Mouse (Mus musculus) embryonic facial prominence, embryonic 12.5 days (tissue): ENCODE data around the gene Syn2. TPM values are rescaled to one million over a fixed set of nuclear protein-coding genes. Genes with fewer than 3 reads are reported as not detected.

ENCODE experiments used
- ATAC-seq: fragments of 200-750 bp; cut with Nextera tagmentation; 2 replicates; pipeline ENCODE4 v1.8.0; 2017; ENCODE audit not compliant: insufficient number of reproducible peaks, insufficient read depth, low FRiP score, low TSS enrichment
- H3K27ac ChIP-seq: fragments of 300-500 bp; sonication (generic); 2 replicates; pipeline ENCODE4 v1.5.1; 2016; ENCODE audit warnings: mild to moderate bottlenecking
- H3K27me3 ChIP-seq: fragments of 300-500 bp; sonication (generic); 2 replicates; pipeline ENCODE4 v1.6.1; 2016; ENCODE audit warnings: mild to moderate bottlenecking, moderate library complexity
- H3K36me3 ChIP-seq: fragments of 300-500 bp; sonication (generic); 2 replicates; pipeline ENCODE4 v1.6.1; 2016; ENCODE audit warnings: mild to moderate bottlenecking
- H3K4me1 ChIP-seq: fragments of 300-500 bp; sonication (generic); 2 replicates; pipeline ENCODE4 v1.6.1; 2016
- H3K4me2 ChIP-seq: fragments of 300-500 bp; sonication (generic); replicated peaks from 2 replicates; pipeline ENCODE4 v1.6.1; 2016; ENCODE audit warnings: mild to moderate bottlenecking, moderate library complexity
- H3K4me3 ChIP-seq: fragments of 300-500 bp; sonication (generic); 2 replicates; pipeline ENCODE4 v1.5.1; 2016; ENCODE audit warnings: mild to moderate bottlenecking
- H3K9ac ChIP-seq: fragments of 300-500 bp; sonication (generic); 2 replicates; pipeline ENCODE4 v1.6.1; 2016; ENCODE audit warnings: mild to moderate bottlenecking, moderate library complexity
- H3K9me3 ChIP-seq: fragments of 300-500 bp; sonication (generic); 2 replicates; pipeline ENCODE4 v1.6.1; 2016; ENCODE audit warnings: mild to moderate bottlenecking, moderate library complexity
- WGBS: fragments of 180-500 bp; shearing (Covaris S2); methylation state at CpG from one replicate; pipeline ENCODE4 v1.1.7; 2016; 5-methylcytosine and 5-hydroxymethylcytosine counted together
- polyA plus RNA-seq: library from polyadenylated mRNA; unstranded; fragments of >200 nt; fragmentation: Nextera tagmentation; extraction: Ambion mirVana; gene quantifications from 2 replicates; pipeline ENCODE4 v1.2.1, GENCODE M21; 2016

The Syn2 gene
- polyA plus RNA-seq, 1 experiment from 2014 or later: 5.6 TPM

GRCm38 (mm10) chr6:115274705-115275104 is 140.0 kb downstream of the Syn2 start:
- H3K4me3 ChIP-seq: no peak overlapping the region
- ATAC-seq: no peak
- WGBS: 78% methylated on average over 9 of the region's 9 CpGs

GRCm38 (mm10) chr6:115275116-115275815 is 140.6 kb downstream of the Syn2 start:
- Histone ChIP-seq H3K27ac (no peak overlapping the region), H3K9me3 (no peaks in the 10 kb centered on the region), H3K9ac (no peak overlapping the region), H3K4me3 (no peak overlapping the region), H3K27me3 (no peaks in the 10 kb centered on the region), H3K36me3 (no peaks in the 10 kb centered on the region), H3K4me2 (no peak overlapping the region), H3K4me1 (peaks cover 8% of the 10 kb centered on the region; the same call in 1 of the 2 replicates)
- WGBS: 91% methylated on average over 10 of the region's 10 CpGs
- ATAC-seq: no peak

More at GRCm38 (mm10) chr6:115274705-115275104, 140.0 kb downstream of the Syn2 start:
- peaks cover 8% of the 10 kb centered on the region; the same call in 1 of the 2 replicates for H3K4me1 ChIP-seq
- no peak overlapping the region for H3K9ac ChIP-seq
- no peaks in the 10 kb centered on the region for H3K27me3 ChIP-seq
- H3K9me3 ChIP-seq: no peaks in the 10 kb centered on the region
- no peak overlapping the region for H3K27ac ChIP-seq
- no peaks in the 10 kb centered on the region for H3K36me3 ChIP-seq
- H3K4me2 ChIP-seq: no peak overlapping the region

GRCm38 (mm10) chr6:115278086-115278485 is 143.4 kb downstream of the Syn2 start:
- no peaks in the 10 kb centered on the region for H3K9me3 ChIP-seq
- H3K4me3 ChIP-seq: no peak overlapping the region
- no peak overlapping the region for H3K9ac ChIP-seq
- 73% methylated on average over 8 of the region's 8 CpGs for WGBS
- ATAC-seq: no peak
- H3K4me2 ChIP-seq: no peak overlapping the region
- H3K27me3 ChIP-seq: no peaks in the 10 kb centered on the region
- H3K36me3 ChIP-seq: no peaks in the 10 kb centered on the region
- no peak overlapping the region for H3K27ac ChIP-seq
- no peaks in the 10 kb centered on the region for H3K4me1 ChIP-seq

GRCm38 (mm10) chr6:115279639-115280038 is 144.9 kb downstream of the Syn2 start:
- no peaks in the 10 kb centered on the region for H3K4me1 ChIP-seq
- no peaks in the 10 kb centered on the region for H3K27me3 ChIP-seq
- H3K9me3 ChIP-seq: no peaks in the 10 kb centered on the region
- 46% methylated on average over 2 of the region's 2 CpGs for WGBS
- no peak overlapping the region for H3K27ac ChIP-seq
- H3K4me2 ChIP-seq: no peak overlapping the region
- H3K4me3 ChIP-seq: no peak overlapping the region
- no peak for ATAC-seq
- H3K9ac ChIP-seq: no peak overlapping the region
- no peaks in the 10 kb centered on the region for H3K36me3 ChIP-seq

- H3K27ac ChIP-seq: no peak overlapping the region
- no peaks in the 10 kb centered on the region for H3K27me3 ChIP-seq
- no peaks in the 10 kb centered on the region for H3K4me1 ChIP-seq
- no peak overlapping the region for H3K4me2 ChIP-seq
- ATAC-seq: no peak
- H3K4me3 ChIP-seq: no peak overlapping the region
- H3K9ac ChIP-seq: no peak overlapping the region
- 87% methylated on average over 2 of the region's 2 CpGs for WGBS
- no peaks in the 10 kb centered on the region for H3K36me3 ChIP-seq
- H3K9me3 ChIP-seq: no peaks in the 10 kb centered on the region
These were observed 149.5 kb downstream of the Syn2 start for GRCm38 (mm10) chr6:115284153-115284552.

- Histone ChIP-seq H3K9me3 (no peaks in the 10 kb centered on the region), H3K4me3 (no peak overlapping the region), H3K36me3 (no peaks in the 10 kb centered on the region), H3K4me1 (peaks cover 4% of the 10 kb centered on the region; the same call in 1 of the 2 replicates), H3K27ac (no peak overlapping the region), H3K4me2 (no peak overlapping the region), H3K27me3 (no peaks in the 10 kb centered on the region), H3K9ac (no peak overlapping the region)
- no peak for ATAC-seq
- 69% methylated on average over 6 of the region's 6 CpGs for whole genome bisulfite sequencing
These were observed 151.7 kb downstream of the Syn2 start for GRCm38 (mm10) chr6:115286441-115286840.

- H3K4me3 ChIP-seq: no peak overlapping the region
- ATAC-seq: no peak
- no peak overlapping the region for H3K27ac ChIP-seq
- WGBS: 87% methylated on average over 3 of the region's 3 CpGs
- H3K27me3 ChIP-seq: no peaks in the 10 kb centered on the region
- H3K9ac ChIP-seq: no peak overlapping the region
- no peaks in the 10 kb centered on the region for H3K36me3 ChIP-seq
- no peak overlapping the region for H3K4me2 ChIP-seq
- peaks cover 4% of the 10 kb centered on the region; the same call in 1 of the 2 replicates for H3K4me1 ChIP-seq
- no peaks in the 10 kb centered on the region for H3K9me3 ChIP-seq
These were observed 153.5 kb downstream of the Syn2 start for GRCm38 (mm10) chr6:115288223-115288622.

GRCm38 (mm10) chr6:115290561-115290960 is 155.9 kb downstream of the Syn2 start:
- Histone ChIP-seq H3K4me2 (no peak overlapping the region), H3K27me3 (no peaks in the 10 kb centered on the region), H3K9ac (no peak overlapping the region), H3K27ac (no peak overlapping the region), H3K4me3 (no peak overlapping the region), H3K9me3 (no peaks in the 10 kb centered on the region), H3K36me3 (no peaks in the 10 kb centered on the region), H3K4me1 (peaks cover 4% of the 10 kb centered on the region; the same call in 1 of the 2 replicates)
- no peak for ATAC-seq
- 41% methylated on average over 5 of the region's 5 CpGs for WGBS

- Histone ChIP-seq H3K9ac (no peak overlapping the region), H3K4me1 (peaks cover 4% of the 10 kb centered on the region; the same call in 1 of the 2 replicates), H3K4me3 (no peak overlapping the region), H3K27ac (no peak overlapping the region), H3K36me3 (no peaks in the 10 kb centered on the region), H3K9me3 (no peaks in the 10 kb centered on the region), H3K4me2 (no peak overlapping the region), H3K27me3 (no peaks in the 10 kb centered on the region)
- ATAC-seq: no peak
- 90% methylated on average over 2 of the region's 2 CpGs for WGBS
These were observed 156.4 kb downstream of the Syn2 start for GRCm38 (mm10) chr6:115291068-115291467.

GRCm38 (mm10) chr6:115291823-115292222 is 157.1 kb downstream of the Syn2 start:
- Histone ChIP-seq H3K36me3 (no peaks in the 10 kb centered on the region), H3K9me3 (no peaks in the 10 kb centered on the region), H3K4me2 (no peak overlapping the region), H3K4me1 (peaks cover 4% of the 10 kb centered on the region; the same call in 1 of the 2 replicates), H3K27me3 (no peaks in the 10 kb centered on the region), H3K27ac (no peak overlapping the region), H3K9ac (no peak overlapping the region), H3K4me3 (no peak overlapping the region)
- 81% methylated on average over 6 of the region's 6 CpGs for WGBS
- ATAC-seq: no peak

GRCm38 (mm10) chr6:115292621-115293020 is 157.9 kb downstream of the Syn2 start:
- H3K36me3 ChIP-seq: no peaks in the 10 kb centered on the region
- no peaks in the 10 kb centered on the region for H3K9me3 ChIP-seq
- H3K4me2 ChIP-seq: no peak overlapping the region
- no peaks in the 10 kb centered on the region for H3K27me3 ChIP-seq
- no peak overlapping the region for H3K4me3 ChIP-seq
- H3K4me1 ChIP-seq: peaks cover 4% of the 10 kb centered on the region; the same call in 1 of the 2 replicates
- H3K27ac ChIP-seq: no peak overlapping the region
- H3K9ac ChIP-seq: no peak overlapping the region
- no peak for ATAC-seq
- 67% methylated on average over 6 of the region's 6 CpGs for WGBS

GRCm38 (mm10) chr6:115293877-115294276 is 159.2 kb downstream of the Syn2 start:
- H3K9me3 ChIP-seq: no peaks in the 10 kb centered on the region
- 90% methylated on average over 2 of the region's 2 CpGs for WGBS
- H3K27me3 ChIP-seq: no peaks in the 10 kb centered on the region
- no peak overlapping the region for H3K9ac ChIP-seq
- no peak for ATAC-seq
- H3K4me1 ChIP-seq: peaks cover 4% of the 10 kb centered on the region; the same call in 1 of the 2 replicates
- no peak overlapping the region for H3K4me2 ChIP-seq
- H3K27ac ChIP-seq: no peak overlapping the region
- H3K36me3 ChIP-seq: no peaks in the 10 kb centered on the region
- H3K4me3 ChIP-seq: no peak overlapping the region
